Mouse (Mus musculus) embryonic fibroblast, embryonic 13.5 days (primary cell): ENCODE results near the gene Vmn2r80.
"Not testable (repeated sequence)": the region's sequence is repeated elsewhere in the genome, so short reads cannot be mapped to it uniquely, and the experiment has no call there.

Experiments used
- CTCF ChIP-seq: IDR thresholded peaks from 2 replicates; pipeline ENCODE4 v1.5.1; 2011; ENCODE audit warnings: mild to moderate bottlenecking, control low read depth, low read length, moderate library complexity, borderline replicate concordance; ENCODE audit not compliant: insufficient read depth
- POLR2A ChIP-seq: IDR thresholded peaks from 2 replicates; pipeline ENCODE4 v1.6.1; 2011; ENCODE audit warnings: low read depth, mild to moderate bottlenecking, control low read depth, low read length, moderate library complexity

GRCm38 (mm10) chr10:79148469-79148868 lies at the start of gene Vmn2r80:
- not testable (repeated sequence) for TF ChIP-seq CTCF, POLR2A
